Mouse (Mus musculus): Measurements from ENCODE around the gene Fth1.
A peak's percentile ranks its signal among the peaks of the same experiment; 100 is the strongest.

Fth1 gene

DNA sequence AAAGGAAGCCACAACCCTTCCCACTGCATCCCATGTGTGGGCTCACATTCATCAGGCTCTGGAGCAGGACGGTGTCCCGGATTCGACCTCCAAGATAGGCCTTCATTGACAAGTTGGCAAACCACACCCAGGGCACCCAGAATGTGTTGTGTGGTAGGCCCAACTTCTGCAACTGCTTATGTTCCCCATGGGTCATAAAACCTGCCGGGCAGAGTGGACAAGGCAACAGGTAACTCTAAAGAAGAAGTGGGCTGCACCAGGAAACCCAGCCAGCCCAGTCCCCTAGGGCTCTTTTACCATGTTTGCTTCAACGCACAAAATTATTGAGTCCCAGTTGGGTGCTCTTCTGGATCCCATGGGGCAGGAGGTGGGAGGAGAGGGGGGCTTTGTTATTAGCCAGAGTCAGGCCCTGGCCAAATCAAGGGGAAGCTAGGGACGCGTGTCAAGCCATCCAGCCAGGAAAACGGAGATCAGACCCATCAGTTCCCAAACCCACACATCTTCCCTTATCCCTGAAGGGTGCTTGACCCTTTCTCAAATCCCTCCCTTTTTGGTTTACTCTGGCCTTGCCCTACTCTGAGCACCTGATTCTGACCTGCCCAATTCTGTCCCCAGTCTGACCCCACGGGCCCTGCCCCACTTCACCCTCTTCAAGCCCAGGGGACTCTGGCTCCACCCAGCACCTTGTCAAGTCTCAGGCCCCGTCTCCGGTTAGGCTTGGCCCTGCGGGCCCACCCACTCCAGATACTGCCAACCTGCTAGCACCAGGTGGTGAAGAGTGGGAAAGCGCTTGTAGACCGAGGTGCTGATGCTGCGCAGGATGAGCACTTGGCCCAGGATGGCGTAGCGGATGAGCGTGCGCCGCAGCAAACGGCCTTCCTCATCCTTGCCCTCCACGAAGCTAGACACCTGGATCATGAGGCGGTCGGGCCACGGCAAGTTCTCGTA, 11.9 kb downstream of the Fth1 start:
- no peak for DNase-seq (ENCODE audit: low read depth, low spot score)

DNA sequence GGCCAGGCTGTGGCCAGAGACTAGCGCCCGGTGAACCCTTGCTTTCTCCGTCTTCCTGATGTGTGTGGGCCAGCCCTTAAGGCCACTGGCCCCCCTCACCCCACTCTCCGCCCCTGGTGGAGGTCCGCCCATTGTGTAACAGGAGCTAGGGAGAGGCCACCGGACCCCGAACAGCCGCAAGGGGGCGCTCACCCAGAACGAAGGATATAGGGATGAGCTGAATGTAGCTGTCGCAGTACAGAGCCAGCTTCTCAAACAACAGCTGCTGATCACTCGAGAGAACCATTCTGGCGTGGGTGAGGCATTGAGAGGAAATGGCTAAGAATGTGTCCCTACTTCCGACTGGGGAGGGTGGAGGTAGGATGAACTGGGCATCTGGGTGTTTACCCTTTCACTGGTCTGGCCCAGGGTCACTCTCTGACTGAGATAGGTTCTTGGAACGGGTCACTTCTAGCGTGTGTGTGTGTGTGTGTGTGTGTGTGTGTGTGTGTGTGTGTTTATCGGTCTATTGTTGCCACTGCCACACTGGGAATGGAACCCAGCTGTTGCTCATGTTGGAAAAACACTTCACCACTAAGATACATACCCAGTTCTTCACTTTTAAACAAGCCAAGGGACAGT, 12.7 kb downstream of the Fth1 start:
- peak; percentile 75 for DNase-seq (ENCODE audit: low read depth, low spot score)

DNA sequence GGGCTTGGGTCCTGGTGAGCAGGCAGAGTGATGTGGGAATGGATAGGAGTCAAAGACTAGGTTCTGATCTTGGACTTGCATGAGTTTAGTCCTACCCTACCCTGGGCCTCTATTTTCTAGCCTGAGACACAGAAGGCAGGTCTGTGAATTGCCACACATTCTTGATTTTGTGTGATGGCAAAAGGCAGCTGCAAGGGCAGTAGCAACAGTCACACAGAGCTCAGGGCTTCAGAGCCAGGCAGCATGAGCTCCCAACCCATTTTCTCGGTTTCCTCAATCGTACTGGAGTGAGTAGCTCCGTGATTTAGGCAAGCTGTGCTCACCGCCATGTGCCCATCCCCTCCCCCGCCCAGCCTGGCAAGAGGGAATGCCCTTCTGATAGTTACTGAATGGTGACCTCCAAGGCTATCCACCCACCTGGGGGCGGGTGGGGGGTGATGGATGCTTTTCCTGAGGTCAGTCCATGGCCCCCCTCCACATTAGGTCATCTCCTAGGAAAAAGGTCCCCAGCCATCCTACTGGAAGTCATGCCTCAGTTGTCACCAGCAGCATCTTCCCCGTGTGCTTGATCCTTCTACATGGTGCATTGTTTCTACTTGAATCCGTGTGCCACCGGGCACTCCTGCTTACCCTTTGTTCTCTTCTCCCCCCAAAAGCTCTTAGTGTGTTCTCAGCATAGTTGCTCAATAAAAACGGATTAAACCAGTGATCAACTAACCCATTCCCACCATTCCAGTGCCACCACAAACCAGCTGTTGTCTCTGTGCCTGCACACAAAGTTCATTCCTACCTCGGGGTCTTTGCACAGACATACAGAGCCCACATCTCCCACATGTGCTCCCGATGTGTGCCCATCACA, 17.0 kb downstream of the Fth1 start:
- no peak for DNase-seq (ENCODE audit: low read depth, low spot score)

DNA sequence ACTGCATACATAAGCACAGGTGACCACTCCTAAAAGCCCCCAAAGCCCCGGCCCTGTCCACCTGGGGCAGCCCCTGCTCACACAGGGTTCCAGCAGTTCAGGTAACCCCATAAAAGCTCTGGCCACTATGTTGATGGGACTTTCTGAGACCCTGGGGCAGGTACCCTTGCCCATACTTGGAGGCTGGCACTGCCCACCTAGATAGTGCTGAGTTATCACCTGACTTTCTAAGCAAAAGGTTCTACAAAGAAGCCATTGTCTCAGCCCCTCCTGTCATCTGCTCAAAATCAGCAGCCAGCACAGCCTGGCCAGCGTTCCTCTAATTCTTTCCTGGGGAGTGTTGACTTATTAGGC, 17.6 kb downstream of the Fth1 start:
- no peak for DNase-seq (ENCODE audit: low read depth, low spot score)

DNA sequence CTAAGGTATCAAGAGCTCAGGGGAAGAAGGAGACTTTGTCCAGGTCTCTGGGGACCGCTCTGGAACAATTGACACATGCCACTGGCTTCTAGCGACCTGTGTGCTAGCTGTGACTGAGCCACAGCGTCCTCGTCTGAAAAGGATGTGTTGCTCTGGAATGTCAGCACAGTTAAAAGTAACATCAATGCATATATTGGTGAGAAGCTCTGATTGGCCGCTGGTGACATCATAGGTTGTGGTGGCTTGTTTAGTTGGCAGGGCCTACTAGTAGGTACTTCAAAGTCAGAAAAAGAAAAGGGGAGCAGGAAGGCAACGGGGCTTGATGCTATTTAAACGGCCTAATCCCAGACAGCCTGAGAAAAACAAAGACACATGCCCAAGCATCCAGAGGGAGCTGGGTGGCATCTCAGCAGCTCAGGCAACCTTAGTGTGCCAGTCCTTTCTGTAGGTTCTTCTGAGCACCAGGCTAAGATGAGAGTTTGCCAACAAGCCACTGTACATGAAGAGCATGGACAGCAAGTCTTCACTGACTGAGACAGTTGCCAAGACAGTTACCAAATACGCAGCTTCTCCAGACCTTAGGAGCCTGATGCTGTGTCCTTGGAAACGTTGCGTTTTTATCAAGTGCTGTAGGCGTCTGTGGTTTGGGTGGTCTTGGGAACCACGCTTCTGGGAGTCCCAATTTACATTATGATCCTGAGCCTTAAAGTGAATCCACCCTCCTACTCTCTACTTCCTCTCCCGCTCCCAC, 18.5 kb downstream of the Fth1 start:
- no peak for DNase-seq (ENCODE audit: low read depth, low spot score)

DNA sequence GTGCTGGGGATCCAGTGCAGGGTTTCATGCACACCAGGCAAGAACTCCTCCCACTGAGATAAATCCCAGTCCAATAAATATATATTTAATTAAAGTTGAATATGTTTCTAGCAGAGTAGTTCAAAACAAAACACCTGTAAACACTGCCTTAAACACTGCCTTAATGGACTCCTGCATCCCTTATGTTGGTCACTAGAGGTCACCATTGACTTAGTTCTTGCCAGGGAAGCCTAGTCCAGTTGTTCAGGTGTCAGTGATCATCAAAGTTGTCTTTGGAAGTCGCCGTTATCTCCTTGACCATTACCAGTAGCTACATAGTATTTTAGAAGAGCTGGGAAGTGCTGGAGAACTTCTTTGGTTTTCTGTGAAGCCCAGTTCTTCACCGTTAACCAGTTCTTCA, 19.9 kb downstream of the Fth1 start:
- no peak for DNase-seq (ENCODE audit: low read depth, low spot score)

DNA sequence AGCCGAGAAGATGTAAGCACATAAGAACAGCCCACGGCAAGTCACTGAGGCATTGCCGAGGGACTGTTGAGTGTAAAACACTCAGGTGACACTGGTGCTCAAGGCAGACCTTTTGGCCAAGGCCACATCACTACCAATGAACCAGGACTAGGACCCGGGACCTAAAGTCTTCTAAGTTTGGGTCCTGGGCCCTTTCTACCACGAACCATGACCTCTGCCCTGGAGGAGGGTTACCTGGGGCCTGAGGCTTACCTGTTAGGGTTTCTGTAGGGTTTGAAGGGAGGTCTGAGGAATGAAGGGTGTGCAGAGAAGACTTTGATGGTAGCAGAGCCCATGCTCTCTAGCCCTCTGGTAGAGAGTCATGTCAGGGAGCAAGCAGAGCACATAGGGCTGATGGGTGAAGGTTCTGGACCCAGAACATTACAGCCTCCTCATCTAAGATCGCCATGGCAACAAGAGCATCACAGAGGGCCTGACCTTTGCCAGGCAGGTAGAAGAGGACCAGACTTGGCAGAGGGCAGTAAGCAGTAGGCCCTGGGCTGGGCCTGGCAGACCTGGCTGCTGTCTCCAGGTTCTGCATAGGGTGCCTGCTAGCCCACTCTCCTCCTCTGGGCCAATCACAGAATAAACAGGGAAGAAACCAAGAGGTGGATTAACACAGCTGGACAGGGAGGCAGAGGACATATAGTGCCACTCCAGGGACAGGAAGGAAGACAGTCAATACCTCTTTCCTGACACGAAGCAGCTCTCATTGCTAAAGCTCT, 21.0 kb downstream of the Fth1 start, which contains the start of the genes Best1 and Rab3il1:
Gene Best1, minus strand, starts transcription at position 428 of the 764 bp plus-strand sequence.
Gene Rab3il1, plus strand, starts transcription at position 464 of the 764 bp plus-strand sequence.
- DNase-seq (ENCODE audit: low read depth, low spot score): no peak

DNA sequence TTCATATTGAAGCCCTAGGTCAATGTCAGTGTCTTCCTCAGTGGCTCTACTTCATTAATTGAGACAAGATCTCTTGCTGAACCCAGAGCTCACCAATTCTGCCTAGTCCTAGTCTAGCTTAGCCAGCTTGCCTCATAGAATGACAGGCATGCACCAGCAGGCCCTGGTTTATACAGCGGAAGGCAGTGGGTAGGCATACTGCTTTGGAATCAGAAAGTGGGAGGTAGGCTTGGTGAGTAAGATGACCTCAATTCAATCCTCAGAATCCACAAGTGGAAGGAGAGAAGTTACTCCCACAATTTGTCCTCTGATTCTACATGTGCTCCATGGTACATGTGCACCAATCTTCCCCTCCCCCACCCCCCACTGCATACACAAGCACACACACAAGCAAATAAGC, 23.3 kb downstream of the Fth1 start:
- no peak for DNase-seq (ENCODE audit: low read depth, low spot score)

DNA sequence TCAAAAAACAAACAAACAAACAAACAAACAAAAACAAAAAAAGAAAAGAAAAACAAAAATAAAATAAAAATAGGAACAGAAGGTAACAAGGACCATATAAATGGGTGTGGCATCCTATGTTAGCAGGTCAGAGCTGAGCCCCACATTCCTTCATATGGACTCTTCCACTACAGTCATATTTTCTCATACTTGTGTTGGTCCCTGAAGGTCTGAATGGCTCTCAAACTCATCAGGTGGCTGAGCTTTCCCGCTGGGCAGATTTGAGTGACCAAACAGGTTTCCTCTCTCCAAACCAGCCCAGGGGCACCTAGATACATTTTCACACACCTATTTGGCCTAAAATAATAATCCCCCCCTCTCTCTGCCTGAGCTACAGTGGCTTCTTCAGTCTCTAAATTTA, 31.0 kb downstream of the Fth1 start:
- no peak for DNase-seq (ENCODE audit: low read depth, low spot score)

DNA sequence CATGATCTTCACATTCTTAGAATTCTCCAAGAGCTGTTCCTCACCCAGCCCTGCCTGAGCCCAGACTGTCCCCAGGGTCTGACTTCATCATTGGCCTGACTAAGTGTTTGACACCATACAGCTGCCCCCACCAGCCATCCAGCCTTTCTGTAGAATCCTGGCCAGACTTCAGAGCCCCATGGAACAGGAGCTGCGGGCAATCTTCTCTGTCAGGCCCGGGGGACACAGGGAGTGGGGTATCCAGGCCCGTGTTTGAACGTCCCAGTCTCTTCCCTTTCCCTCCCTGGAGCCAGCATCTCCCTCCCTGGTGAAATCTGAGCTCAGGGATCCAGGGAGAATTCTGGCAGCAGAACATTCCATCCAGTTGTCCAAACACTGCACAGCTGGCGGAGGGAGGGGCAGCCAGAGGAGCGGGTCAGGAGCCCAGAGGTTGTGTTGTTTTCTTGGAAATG, 32.5 kb downstream of the Fth1 start:
- no peak for DNase-seq (ENCODE audit: low read depth, low spot score)

DNA sequence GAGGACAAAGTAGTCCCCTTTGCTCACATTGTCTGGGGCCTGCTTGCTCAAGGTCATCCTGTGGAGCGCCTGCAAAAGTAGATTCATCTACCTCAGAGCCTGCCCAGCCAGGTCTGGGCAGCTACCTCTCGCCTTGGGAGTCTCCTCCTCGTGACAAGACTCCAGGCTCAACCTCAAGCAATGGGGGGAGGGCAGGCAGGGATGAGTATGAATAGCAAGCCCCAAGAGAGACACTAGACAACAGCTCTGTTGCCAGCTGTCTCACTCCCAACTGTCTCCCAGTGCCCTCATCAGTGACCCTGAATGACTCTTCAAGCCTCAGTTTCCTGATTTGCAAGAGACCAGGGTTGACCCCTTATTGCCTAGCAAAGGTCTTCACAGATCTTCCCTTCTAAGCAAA, 33.0 kb downstream of the Fth1 start:
- DNase-seq (ENCODE audit: low read depth, low spot score): no peak

DNA sequence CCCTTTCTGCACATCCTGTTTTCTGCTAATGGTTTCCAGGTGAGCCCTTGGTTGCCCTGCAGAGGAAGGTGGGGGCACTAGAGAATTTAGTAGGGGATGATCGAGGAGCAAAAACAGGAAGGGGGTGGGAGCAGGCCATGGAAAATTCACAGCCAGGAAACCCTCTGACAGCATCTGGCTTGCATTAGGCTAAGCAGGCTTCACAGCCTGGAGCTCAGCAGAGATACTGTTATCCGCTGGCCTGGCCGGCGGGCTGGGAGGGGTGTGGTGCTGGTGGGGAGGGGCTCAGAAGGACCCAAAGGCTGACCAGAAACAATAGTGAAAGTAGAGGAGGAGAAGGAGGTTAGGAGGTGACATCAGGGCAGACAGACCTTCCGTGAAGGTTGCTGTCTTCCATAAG, 33.5 kb downstream of the Fth1 start:
- no peak for DNase-seq (ENCODE audit: low read depth, low spot score)

DNA sequence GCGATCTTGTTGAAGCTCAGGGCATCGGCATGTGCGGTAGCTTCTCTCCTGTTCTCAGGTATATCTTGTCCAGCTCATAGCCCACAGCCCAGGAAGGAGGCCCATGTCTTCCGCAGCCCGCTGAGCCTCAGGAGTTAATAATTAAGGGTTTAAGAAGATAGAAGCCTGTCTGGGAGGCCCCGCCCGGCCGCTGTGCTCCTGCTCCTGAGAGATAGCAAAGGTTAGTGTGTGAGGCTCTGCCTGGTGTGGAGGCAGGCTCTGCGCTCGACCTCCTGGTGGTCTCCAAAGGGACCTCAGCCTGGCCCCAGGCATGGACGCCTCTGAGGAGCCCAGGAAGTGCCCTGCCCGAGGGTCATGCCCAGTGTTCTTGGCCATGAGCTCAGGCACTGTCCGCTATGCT, 34.4 kb downstream of the Fth1 start:
- DNase-seq (ENCODE audit: low read depth, low spot score): no peak

DNA sequence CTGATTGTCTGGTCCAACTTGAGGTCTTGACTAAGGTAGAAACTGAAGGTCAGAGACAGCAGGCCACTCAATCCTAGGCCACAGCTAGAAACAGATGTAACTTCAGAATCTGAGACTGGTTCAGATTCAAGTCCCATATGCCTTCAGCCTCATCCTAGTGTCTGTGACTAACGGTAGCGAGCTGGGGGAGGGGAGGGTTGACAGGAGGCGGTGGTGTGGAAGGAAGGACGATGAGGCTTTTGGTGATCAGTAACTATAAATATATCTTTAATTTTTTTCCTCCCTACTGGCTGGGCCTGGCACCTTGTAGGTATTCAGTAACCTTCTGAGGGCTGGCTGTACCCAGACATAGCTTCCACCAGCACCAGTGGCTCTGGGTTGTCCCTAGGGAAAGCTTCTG, 35.0 kb downstream of the Fth1 start:
- DNase-seq (ENCODE audit: low read depth, low spot score): no peak

DNA sequence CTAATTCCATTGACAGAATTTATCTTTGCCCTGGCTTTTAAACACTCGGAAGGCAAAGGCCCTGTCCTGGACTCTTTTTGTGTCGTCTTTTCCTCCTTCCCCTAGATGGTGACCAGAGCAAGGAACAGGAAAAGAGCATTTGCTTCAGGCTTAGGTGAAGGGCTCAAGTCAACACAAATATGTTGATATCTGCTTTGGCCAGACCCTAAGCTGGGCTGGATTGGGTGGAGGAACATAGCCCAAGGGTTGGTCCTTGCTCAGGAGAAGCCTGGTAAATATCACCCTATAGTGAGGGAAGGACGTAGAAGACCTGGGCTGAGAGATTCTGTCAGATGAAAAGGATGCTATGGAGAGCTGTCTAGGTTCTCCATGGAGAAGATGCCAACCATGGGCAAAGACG, 35.8 kb downstream of the Fth1 start:
- DNase-seq (ENCODE audit: low read depth, low spot score): no peak

DNA sequence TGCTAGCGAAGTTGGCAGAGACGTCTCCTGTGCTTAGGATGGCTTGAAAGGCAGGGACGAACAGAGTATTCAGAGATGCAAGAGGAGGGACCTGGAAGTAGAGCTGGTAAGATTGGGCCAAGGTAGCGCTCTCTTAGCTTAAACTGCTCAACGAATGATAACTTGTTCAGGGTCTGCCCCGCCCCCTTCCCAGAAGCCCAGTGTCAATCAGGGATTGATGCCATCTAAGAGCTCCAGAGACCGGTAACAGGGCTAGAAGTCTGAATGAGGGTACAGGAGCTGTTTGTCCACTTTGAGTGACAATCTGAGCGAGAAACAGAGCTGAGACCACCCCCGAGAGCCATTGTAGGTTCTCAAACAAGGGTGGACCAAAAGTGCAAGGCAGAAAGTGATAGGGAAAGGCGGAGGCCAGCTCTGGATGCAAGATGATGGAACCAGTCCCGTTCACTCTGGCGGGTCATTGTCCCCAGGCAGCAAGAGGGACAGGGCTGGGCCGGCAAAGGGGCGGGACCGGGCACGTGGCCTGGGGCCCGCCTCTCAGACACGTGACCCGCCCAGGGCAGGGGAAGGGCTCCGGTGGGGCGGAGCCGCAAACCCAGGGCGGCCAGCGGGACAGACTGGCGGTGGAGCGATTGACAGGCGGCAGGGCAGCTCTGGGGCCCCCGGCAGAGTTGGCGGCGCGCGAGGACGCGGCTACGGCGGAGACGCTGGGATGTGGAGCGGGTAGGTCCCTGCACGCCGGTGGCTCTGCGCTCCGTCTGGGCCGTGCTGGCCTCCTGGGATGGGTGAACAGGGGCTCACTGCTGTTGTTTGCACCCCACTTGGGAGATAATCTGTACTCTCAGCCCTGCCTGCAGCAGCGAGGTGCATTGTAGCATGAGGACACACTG, 37.5 kb downstream of the Fth1 start:
- peak; percentile 44 for DNase-seq (ENCODE audit: low read depth, low spot score)

DNA sequence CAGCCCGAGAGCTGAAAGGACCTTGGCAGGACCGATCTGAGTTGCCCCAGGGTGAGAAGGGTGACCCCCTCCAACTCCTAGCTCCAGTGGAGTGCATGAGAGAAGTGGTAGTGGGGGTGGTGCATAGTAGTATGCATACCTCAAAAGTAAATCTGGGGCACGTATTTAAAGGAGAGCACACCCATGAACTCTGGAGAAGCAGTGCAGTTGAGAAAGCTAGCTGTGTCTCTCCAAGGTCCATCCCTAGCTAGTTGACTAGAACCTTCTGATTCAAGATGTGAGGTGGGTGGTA, 38.1 kb downstream of the Fth1 start:
- DNase-seq (ENCODE audit: low read depth, low spot score): no peak

DNA sequence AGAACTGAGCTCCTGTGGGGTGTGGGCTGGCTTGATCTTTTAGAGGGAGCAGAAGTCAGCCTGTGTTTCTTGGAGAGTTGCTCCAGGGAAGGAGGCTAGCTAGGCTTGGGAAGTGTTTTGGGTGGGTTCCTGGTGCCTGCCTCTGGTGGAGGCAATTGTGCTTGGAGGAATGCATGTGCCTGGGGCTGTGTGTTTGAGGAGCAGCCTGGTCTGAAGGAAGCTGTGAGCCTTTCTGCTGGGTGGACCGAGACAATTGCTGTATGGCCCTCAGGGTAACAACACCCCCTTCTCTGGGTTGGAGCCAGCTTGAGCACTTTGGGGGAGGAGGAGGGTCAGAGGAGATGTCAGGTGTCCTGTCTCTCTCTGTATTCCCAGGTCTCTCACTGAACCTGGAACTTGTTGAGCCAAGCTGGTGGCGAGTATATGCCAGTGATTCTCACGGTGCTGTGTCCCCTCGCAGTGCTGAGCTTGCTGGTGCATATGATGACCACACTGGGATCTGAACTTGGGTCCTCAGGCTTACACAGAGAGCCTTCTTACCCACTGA, 38.9 kb downstream of the Fth1 start:
- no peak for DNase-seq (ENCODE audit: low read depth, low spot score)

DNA sequence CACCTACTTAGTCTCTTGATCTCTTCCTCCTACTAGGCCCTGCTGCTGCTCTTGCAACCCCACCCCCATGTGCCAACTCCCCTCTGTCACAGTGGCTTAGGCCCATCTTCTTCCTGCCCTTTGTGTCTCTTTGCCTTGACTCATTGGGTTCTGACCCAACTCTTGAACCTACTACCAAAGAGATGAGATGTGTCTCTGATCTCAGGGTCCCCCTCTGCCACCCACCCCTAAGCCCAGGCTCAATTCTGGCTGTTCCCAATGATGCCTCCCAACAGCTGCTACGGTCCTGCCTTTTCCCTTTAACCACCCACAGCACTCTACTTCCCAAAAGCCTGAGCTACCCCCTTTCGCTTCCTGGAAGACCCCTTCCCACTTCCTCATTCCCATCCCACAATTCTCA, 41.6 kb downstream of the Fth1 start:
- no peak for DNase-seq (ENCODE audit: low read depth, low spot score)
